Mouse (Mus musculus): ENCODE results near the gene Rheb. TPM values are rescaled to one million over a fixed set of nuclear protein-coding genes. Genes with fewer than 3 reads are reported as not detected.

Rheb gene
- polyA plus RNA-seq, 1 experiment = 27.8 TPM

DNA sequence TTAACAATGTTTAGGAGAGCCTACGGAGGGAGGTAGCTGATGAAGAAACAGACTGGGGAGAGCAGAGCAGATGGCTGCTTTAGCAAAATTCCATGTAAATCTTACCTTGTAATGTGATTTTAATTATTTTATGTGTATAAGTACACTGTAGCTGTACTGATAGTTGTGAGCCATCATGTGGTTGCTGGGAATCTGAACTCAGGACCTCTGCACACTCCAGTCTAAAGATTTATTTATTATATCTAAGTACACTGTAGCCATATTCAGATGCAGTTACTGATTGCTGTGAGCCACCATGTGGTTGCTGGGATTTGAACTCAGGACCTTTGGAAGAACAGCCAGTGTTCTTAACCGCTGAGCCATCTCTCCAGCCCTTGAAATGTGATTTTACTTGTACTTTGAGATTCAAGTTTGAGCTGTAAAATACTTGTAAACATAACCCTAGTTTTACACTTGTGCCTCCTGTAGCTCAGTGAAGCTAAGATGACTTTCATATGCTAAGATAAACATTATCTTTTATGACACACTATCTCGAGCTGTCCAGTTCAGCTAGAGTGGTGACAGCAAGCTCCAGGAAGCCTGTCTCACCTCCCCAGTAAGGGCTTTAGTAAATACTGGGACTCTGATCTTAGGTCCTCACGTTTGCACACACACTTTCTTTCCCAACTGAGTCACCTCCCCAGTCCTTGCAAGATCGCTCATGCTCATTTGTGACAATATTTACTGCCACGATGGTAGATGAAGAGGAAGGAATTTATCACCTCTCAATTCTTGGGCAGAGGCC is 40.4 kb downstream of the Rheb start:
- Histone ChIP-seq H3K9me3 (no peaks in the 10 kb centered on the region), H3K36me3 (replicated peaks; ENCODE audit: low read length) (peaks cover 65% of the 10 kb centered on the region), H3K27me3 (replicated peaks) (peaks cover 2% of the 10 kb centered on the region), H3K4me1 (peaks cover 16% of the 10 kb centered on the region), H3K4me3 (replicated peaks) (no peak overlapping the region)
- TF ChIP-seq GATA1 (IDR thresholded peaks at IDR 0.05; ENCODE audit: borderline replicate concordance, low read length) = no peak
- no peak for TF ChIP-seq FLI1 (IDR thresholded peaks at IDR 0.05; ENCODE audit: low read length)

DNA sequence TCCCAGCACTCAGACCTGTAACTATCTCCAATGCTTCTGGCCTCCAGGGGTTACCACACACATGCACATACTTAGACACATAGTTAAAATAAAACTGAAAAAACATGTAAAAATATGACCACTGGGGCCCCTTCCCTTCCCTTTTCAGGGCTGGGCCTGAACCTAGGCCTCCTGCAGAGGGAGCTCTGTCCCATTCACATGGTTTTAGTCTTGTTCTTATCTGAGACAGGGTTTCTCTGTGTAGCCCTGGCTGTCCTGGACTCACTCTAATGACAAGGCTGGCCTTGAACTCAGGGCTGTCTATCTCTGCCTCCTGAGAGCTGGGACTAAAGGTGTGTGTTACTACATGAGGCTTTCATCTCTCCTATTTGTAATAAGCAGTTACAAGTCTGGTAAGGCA is 42.0 kb downstream of the Rheb start:
- TF ChIP-seq GATA1 (IDR thresholded peaks at IDR 0.05; ENCODE audit: borderline replicate concordance, low read length) = no peak
- Histone ChIP-seq H3K9me3 (0 out of 2 replicates have a peak, but pooled peaks cover 3% of the 10 kb centered on the region), H3K4me1 (peaks cover 16% of the 10 kb centered on the region), H3K27me3 (replicated peaks) (peaks cover 4% of the 10 kb centered on the region), H3K36me3 (replicated peaks; ENCODE audit: low read length) (peaks cover 48% of the 10 kb centered on the region), H3K4me3 (replicated peaks) (no peak overlapping the region)

DNA sequence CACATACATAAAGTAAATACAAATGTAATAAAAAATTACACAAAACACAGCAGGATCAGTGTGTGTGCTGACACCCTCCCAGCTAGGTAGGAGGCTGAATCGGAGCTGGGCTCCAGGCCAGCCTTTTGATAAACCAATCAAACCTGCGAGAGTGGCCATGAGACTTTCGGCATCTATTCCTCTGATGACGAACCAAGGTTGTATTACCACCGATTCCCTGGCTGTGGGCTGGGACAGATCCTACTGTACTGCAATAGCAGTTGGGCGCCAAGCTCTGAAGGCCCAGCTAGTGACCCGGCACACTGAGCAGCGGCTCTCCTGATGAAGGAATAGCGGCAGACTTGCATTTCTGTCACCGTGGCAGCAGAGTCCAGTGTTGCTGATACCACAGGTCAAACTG is 43.8 kb downstream of the Rheb start:
- H3K36me3 ChIP-seq (replicated peaks; ENCODE audit: low read length) = peaks cover 31% of the 10 kb centered on the region
- peaks cover 21% of the 10 kb centered on the region for H3K4me1 ChIP-seq
- H3K27me3 ChIP-seq (replicated peaks) = peaks cover 6% of the 10 kb centered on the region
- no peak for TF ChIP-seq FLI1 (IDR thresholded peaks at IDR 0.05; ENCODE audit: low read length)
- no peak overlapping the region for H3K4me3 ChIP-seq (replicated peaks)
- 0 out of 2 replicates have a peak, but pooled peaks cover 3% of the 10 kb centered on the region for H3K9me3 ChIP-seq

DNA sequence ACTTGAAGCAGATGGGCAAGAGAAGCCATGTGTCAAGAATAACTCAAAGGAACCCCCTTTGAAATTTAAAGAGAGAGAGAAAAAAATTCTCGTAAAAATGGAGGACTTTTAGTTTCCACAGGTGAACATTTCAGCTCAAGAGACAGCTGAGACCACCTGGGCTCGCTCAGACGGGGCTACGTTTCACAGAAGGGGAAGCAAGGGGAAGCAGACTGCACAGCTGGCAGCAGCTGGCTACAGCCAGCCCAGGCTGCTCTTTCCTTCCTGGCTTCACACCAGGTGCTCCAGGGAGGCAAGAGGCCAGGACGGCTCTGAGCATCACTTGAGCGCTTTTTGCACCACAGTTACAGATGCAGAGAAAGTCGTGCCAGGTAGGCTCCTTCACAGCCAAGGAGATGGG is 44.6 kb downstream of the Rheb start:
- H3K27me3 ChIP-seq (replicated peaks) = peaks cover 9% of the 10 kb centered on the region
- H3K9me3 ChIP-seq = 0 out of 2 replicates have a peak, but pooled peaks cover 3% of the 10 kb centered on the region
- peaks cover 24% of the 10 kb centered on the region for H3K4me1 ChIP-seq
- TF ChIP-seq FLI1 (IDR thresholded peaks at IDR 0.05; ENCODE audit: low read length) (no peak), GATA1 (IDR thresholded peaks at IDR 0.05; ENCODE audit: borderline replicate concordance, low read length) (no peak)
- H3K36me3 ChIP-seq (replicated peaks; ENCODE audit: low read length) = peaks cover 23% of the 10 kb centered on the region
- no peak overlapping the region for H3K4me3 ChIP-seq (replicated peaks)

DNA sequence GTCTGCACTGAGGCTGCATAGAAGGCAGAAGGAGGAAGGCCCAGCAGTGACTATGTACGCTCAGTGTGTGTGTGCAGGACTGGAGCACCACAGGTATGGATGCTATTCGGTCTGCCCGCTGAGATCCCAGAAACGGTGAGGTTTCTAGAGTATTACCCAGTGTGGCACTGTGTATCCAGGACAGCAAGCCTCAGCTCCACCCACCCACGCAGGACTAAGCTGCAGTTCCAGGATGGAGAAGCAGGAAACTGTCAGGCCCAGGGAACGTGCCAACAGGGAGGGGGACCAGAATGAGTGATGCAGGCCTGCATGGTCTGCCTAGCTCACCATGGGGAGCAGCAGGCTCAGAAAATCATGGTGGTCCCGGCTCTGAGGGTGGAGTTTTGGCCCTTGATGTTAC is 49.5 kb downstream of the Rheb start:
- 0 out of 2 replicates have a peak, but pooled peaks cover 3% of the 10 kb centered on the region for H3K9me3 ChIP-seq
- no peak overlapping the region for H3K4me3 ChIP-seq (replicated peaks)
- H3K36me3 ChIP-seq (replicated peaks; ENCODE audit: low read length) = no peaks in the 10 kb centered on the region
- H3K27me3 ChIP-seq (replicated peaks) = peaks cover 10% of the 10 kb centered on the region
- H3K4me1 ChIP-seq = peaks cover 10% of the 10 kb centered on the region
- TF ChIP-seq GATA1 (IDR thresholded peaks at IDR 0.05; ENCODE audit: borderline replicate concordance, low read length) (no peak), FLI1 (IDR thresholded peaks at IDR 0.05; ENCODE audit: low read length) (no peak)

DNA sequence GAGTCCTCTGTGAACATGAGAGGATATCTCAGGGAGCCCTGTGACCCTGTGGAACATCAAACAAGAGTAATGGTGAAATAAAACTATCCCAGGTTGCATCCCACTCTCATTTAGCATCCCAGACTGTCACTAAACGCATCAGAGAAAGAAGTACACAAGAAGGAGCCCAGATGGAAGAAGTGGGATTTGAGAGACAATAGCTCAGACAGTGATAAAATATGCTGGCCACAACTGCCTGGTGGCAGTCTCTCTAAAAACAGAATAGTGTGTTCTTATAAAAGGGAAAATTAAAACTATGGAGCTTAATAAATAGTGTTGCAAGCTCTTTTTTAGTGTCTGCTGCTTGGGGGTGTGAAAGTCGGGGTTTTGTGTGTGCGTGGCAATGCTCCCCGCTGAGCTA is 59.5 kb downstream of the Rheb start:
- H3K27me3 ChIP-seq (replicated peaks) = peaks cover 17% of the 10 kb centered on the region
- peaks cover 18% of the 10 kb centered on the region for H3K9me3 ChIP-seq
- H3K4me3 ChIP-seq (replicated peaks) = no peak overlapping the region
- TF ChIP-seq GATA1 (IDR thresholded peaks at IDR 0.05; ENCODE audit: borderline replicate concordance, low read length) (no peak), FLI1 (IDR thresholded peaks at IDR 0.05; ENCODE audit: low read length) (no peak)
- H3K36me3 ChIP-seq (replicated peaks; ENCODE audit: low read length) = no peaks in the 10 kb centered on the region
- peaks cover 16% of the 10 kb centered on the region for H3K4me1 ChIP-seq

DNA sequence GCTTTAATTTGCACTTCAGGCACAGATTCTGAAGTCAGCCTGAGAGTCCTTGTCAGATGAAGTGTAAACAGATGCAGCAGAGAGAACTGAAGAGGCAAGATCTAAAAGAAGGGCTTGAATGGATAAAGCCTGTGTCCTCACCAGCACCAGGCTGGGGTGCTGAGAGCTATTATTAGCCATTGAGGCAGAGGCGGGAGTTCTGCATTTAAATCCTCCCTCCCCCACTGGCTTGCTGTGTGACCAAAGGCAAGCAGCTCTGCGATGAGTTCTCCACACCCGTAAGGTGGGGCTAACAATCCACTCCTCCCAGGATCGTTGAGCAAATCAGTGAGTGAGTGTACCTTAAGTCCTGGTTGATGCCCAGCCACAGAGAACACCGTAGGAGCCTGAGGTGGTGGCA is 61.4 kb downstream of the Rheb start:
- TF ChIP-seq FLI1 (IDR thresholded peaks at IDR 0.05; ENCODE audit: low read length) = no peak
- Histone ChIP-seq H3K4me3 (replicated peaks) (peak overlapping the region; percentile 23), H3K4me1 (peaks cover 22% of the 10 kb centered on the region), H3K27me3 (replicated peaks) (peaks cover 22% of the 10 kb centered on the region), H3K9me3 (peaks cover 22% of the 10 kb centered on the region), H3K36me3 (replicated peaks; ENCODE audit: low read length) (no peaks in the 10 kb centered on the region)

DNA sequence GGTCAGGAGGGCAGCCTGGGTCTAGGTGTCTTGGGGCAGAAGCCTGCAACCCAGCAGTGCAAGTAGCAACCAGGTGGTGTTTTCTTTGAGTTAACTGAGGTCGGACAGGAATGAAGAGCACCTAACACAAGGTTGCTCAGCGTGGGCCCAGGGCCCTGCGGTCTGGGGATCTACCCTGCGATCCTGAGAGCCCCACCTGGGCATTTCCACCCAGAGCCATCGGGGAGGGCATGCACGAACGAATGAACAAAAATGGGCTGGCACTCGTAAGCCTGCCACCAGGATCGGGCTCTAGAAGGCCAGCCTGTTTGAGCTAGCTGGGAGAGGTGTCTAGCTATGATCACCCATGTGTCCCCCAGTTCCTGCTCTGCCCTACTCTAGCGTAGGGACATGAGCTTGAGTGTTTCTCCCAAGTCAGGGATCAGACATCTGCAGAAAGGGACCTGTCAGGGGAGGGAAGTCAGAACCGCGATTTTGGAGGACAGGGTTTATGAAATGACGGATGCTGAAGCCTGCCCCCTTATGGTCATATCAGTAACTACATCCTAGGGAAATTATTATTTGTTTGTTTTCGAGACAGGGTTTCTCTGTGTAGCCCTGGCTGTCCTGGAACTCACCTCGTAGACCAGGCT is 62.4 kb downstream of the Rheb start:
- Histone ChIP-seq H3K4me3 (replicated peaks) (peak overlapping the region; percentile 80), H3K4me1 (peaks cover 22% of the 10 kb centered on the region), H3K36me3 (replicated peaks; ENCODE audit: low read length) (no peaks in the 10 kb centered on the region), H3K27me3 (replicated peaks) (peaks cover 22% of the 10 kb centered on the region), H3K9me3 (peaks cover 16% of the 10 kb centered on the region)
- no peak for TF ChIP-seq GATA1 (IDR thresholded peaks at IDR 0.05; ENCODE audit: borderline replicate concordance, low read length)
- no peak for TF ChIP-seq FLI1 (IDR thresholded peaks at IDR 0.05; ENCODE audit: low read length)

DNA sequence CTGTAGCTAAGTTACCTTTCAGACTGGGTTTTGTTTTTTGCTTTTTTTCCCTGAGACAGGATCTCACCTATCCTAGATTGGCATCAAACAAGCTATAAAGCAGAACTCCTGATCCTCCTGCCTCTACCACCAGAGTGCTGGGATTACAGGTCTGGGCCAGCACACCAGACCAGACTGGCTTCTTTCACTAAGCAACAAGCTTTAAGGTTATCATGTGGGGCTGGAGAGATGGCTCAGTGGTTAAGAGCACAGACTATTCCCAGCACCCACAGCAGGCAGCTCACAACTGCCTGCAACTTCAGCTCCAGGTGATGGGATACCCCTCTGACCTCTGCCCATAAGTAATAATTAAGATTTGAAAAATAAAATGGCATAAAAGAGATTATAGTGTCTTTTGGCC is 63.1 kb downstream of the Rheb start:
- Histone ChIP-seq H3K4me1 (peaks cover 22% of the 10 kb centered on the region), H3K27me3 (replicated peaks) (peaks cover 22% of the 10 kb centered on the region), H3K4me3 (replicated peaks) (no peak overlapping the region), H3K9me3 (peaks cover 13% of the 10 kb centered on the region), H3K36me3 (replicated peaks; ENCODE audit: low read length) (no peaks in the 10 kb centered on the region)
- no peak for TF ChIP-seq GATA1 (IDR thresholded peaks at IDR 0.05; ENCODE audit: borderline replicate concordance, low read length)
- TF ChIP-seq FLI1 (IDR thresholded peaks at IDR 0.05; ENCODE audit: low read length) = no peak

DNA sequence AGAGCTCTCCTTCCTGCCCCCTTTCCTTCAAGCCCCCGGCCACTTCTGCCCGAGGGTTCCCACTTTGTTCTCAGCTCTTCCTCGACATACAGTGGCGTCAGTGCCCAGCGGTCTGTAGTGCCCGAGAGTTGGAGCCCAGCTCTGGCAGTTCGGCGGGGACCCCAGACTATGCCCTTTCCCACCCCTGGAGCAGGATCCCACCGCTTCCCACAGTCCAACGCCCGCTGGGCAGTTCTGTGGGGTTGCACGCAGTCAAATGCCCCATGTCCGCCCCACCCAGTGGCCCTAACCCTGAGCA is 63.6 kb downstream of the Rheb start:
- Histone ChIP-seq H3K36me3 (replicated peaks; ENCODE audit: low read length) (no peaks in the 10 kb centered on the region), H3K27me3 (replicated peaks) (peaks cover 22% of the 10 kb centered on the region), H3K4me1 (peaks cover 22% of the 10 kb centered on the region), H3K4me3 (replicated peaks) (no peak overlapping the region), H3K9me3 (peaks cover 8% of the 10 kb centered on the region)
- TF ChIP-seq FLI1 (IDR thresholded peaks at IDR 0.05; ENCODE audit: low read length) (no peak), GATA1 (IDR thresholded peaks at IDR 0.05; ENCODE audit: borderline replicate concordance, low read length) (no peak)
